16 mouse cellular contexts compared by ENCODE assay signal in genomic region chr13:94441199-94441598, GRCm38 (mm10).
DNase-seq lines count a peak whose midpoint lies in the region; ATAC-seq and TF ChIP-seq lines count a peak whose summit lies in the region.
"Had no signal": no experiment of that assay in that cellular context is flagged by ENCODE, and none has a peak within 500 bp of the region (broad histone marks: within the 10 kb centered on the region; RNA-seq: fewer than 3 reads in every experiment).

No protein-coding gene starts in this region.

- WGBS in heart, embryonic 11.5 days (ENCODE audit: insufficient replicate concordance) = 70% methylated on average over 4 of the region's 4 CpGs

- no peak overlapping the region for H3K27ac ChIP-seq in heart, embryonic 11.5 days (ENCODE audit: low read depth, low read length)
- no peak overlapping the region; the same call in 1 of the 2 replicates for H3K27ac ChIP-seq in layer of hippocampus, adult 2 months
- H3K27ac ChIP-seq: hindbrain, embryonic 15.5 days; limb, embryonic 15.5 days; lung, embryonic 15.5 days; stomach, embryonic 15.5 days had no signal

- TF ChIP-seq CTCF in layer of hippocampus, adult 2 months (conservative IDR thresholded peaks at IDR 0.05) = no peak

- no peak overlapping the region for H3K9ac ChIP-seq in heart, embryonic 11.5 days (ENCODE audit: low read depth, low read length)
- H3K9ac ChIP-seq: hindbrain, embryonic 15.5 days; limb, embryonic 15.5 days; lung, embryonic 15.5 days; stomach, embryonic 15.5 days had no signal

- no peaks in the 10 kb centered on the region for H3K9me3 ChIP-seq in heart, embryonic 11.5 days (replicated peaks; ENCODE audit: control insufficient read depth, low read length)
- H3K9me3 ChIP-seq: G1E; hindbrain, embryonic 15.5 days; limb, embryonic 15.5 days; lung, embryonic 15.5 days; stomach, embryonic 15.5 days had no signal

- H3K4me1 ChIP-seq in heart, embryonic 11.5 days (ENCODE audit: control insufficient read depth, insufficient read depth, low read length) = no peaks in the 10 kb centered on the region
- H3K4me1 ChIP-seq: hindbrain, embryonic 15.5 days; lung, embryonic 15.5 days; stomach, embryonic 15.5 days had no signal

- H3K4me3 ChIP-seq in heart, embryonic 11.5 days (ENCODE audit: low read depth, low read length) = no peak overlapping the region
- no peak overlapping the region for H3K4me3 ChIP-seq in layer of hippocampus, adult 2 months
- H3K4me3 ChIP-seq: hindbrain, embryonic 15.5 days; limb, embryonic 15.5 days; lung, embryonic 15.5 days; stomach, embryonic 15.5 days had no signal

- H3K4me2 ChIP-seq in heart, embryonic 11.5 days = no peak overlapping the region
- H3K4me2 ChIP-seq: hindbrain, embryonic 15.5 days; limb, embryonic 15.5 days; lung, embryonic 15.5 days; stomach, embryonic 15.5 days had no signal

- no peaks in the 10 kb centered on the region for H3K27me3 ChIP-seq in heart, embryonic 11.5 days (ENCODE audit: control insufficient read depth, insufficient read depth, low read length)
- H3K27me3 ChIP-seq: hindbrain, embryonic 15.5 days; limb, embryonic 15.5 days; lung, embryonic 15.5 days; stomach, embryonic 15.5 days had no signal

- peaks cover 5% of the 10 kb centered on the region; the same call in 1 of the 2 replicates for H3K36me3 ChIP-seq in heart, embryonic 11.5 days (ENCODE audit: control insufficient read depth, insufficient read depth, low read length)
- H3K36me3 ChIP-seq: hindbrain, embryonic 15.5 days; lung, embryonic 15.5 days; stomach, embryonic 15.5 days had no signal

- ATAC-seq in heart, embryonic 11.5 days (replicated peaks; ENCODE audit: insufficient number of reproducible peaks, low FRiP score, low TSS enrichment) = no peak

- peak; percentile 96 for DNase-seq in heart, adult 11 months
- DNase-seq in kidney, postnatal 14 days = peak; percentile 23
- no peak for DNase-seq in kidney, adult 11 months
- peak; percentile 31 for DNase-seq in brain, adult 2 months (ENCODE audit: low read depth, low spot score)
- peak; percentile 39 for DNase-seq in lung, postnatal 14 days
- no peak for DNase-seq in layer of hippocampus, adult 2 months (ENCODE audit: low spot score in 2 of 2)
- DNase-seq: adrenal gland, postnatal 10 days; cerebellum, postnatal 10 days; gastrocnemius, postnatal 36 days; thymus, postnatal 14 days had no signal

Comparison
In these comparisons a context has a peak if more than half of its experiments do, and no peak if none do; other contexts are left out.
1. DNase-seq: peak in heart, adult 11 months (single experiment), kidney, postnatal 14 days (single experiment), brain, adult 2 months (single experiment) and lung, postnatal 14 days (single experiment); none in kidney, adult 11 months (single experiment) and layer of hippocampus, adult 2 months (0 of 2).